Mouse (Mus musculus): ENCODE results near the gene Olfr370. TPM values are rescaled to one million over a fixed set of nuclear protein-coding genes. Genes with fewer than 3 reads are reported as not detected.

Olfr370 gene
- polyA plus RNA-seq, 1 experiment from 2014 or later = not detected

GRCm38 (mm10) chr8:83579676-83580075 is 44.1 kb downstream of the Olfr370 start:
- H3K9ac ChIP-seq (ENCODE audit: low read depth, low read length) = no peak overlapping the region
- H3K27ac ChIP-seq (ENCODE audit: low read depth, low read length) = no peak overlapping the region
- no peaks in the 10 kb centered on the region for H3K9me3 ChIP-seq (ENCODE audit: control insufficient read depth, low read length)
- H3K36me3 ChIP-seq (ENCODE audit: control insufficient read depth, insufficient read depth, low read length) = peaks cover 9% of the 10 kb centered on the region
- H3K27me3 ChIP-seq (ENCODE audit: control insufficient read depth, insufficient read depth, low read length) = no peaks in the 10 kb centered on the region
- ATAC-seq (ENCODE audit: low FRiP score, low TSS enrichment) = no peak
- H3K4me2 ChIP-seq (replicated peaks; ENCODE audit: low read depth, low read length) = no peak overlapping the region
- no peak overlapping the region for H3K4me3 ChIP-seq (ENCODE audit: low read length)
- peaks cover 43% of the 10 kb centered on the region for H3K4me1 ChIP-seq (ENCODE audit: control insufficient read depth, insufficient read depth, low read length)
- WGBS = 90% methylated on average over 8 of the region's 8 CpGs

DNA sequence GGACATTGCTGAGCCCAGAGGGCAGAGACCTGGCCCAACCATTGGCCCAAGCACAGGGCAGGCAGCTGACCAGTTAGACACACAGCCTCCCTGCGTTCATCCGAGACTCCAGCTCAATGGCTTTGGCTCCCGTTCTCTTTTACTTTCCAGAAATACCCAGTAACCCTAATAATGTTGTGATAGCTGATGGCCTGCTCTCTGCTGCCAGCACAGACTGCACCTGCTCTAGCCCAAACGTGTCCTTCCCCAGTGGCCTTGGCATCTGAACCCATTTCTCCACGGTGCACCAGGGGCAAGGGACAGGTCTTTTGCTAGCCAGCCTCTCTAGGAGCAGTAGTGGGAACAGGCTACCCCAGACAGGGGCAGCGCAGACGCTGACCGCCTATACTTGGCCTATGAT is 45.2 kb downstream of the Olfr370 start:
- Histone ChIP-seq H3K9me3 (ENCODE audit: control insufficient read depth, low read length) (no peaks in the 10 kb centered on the region), H3K4me1 (ENCODE audit: control insufficient read depth, insufficient read depth, low read length) (peaks cover 32% of the 10 kb centered on the region)

GRCm38 (mm10) chr8:83582226-83582625 is 46.6 kb downstream of the Olfr370 start:
- Histone ChIP-seq H3K4me2 (replicated peaks; ENCODE audit: low read depth, low read length) (no peak overlapping the region), H3K27ac (ENCODE audit: low read depth, low read length) (no peak overlapping the region), H3K9me3 (ENCODE audit: control insufficient read depth, low read length) (no peaks in the 10 kb centered on the region), H3K4me3 (ENCODE audit: low read length) (no peak overlapping the region), H3K36me3 (ENCODE audit: control insufficient read depth, insufficient read depth, low read length) (peaks cover 13% of the 10 kb centered on the region; the same call in 1 of the 2 replicates), H3K4me1 (ENCODE audit: control insufficient read depth, insufficient read depth, low read length) (peaks cover 18% of the 10 kb centered on the region), H3K27me3 (ENCODE audit: control insufficient read depth, insufficient read depth, low read length) (no peaks in the 10 kb centered on the region), H3K9ac (ENCODE audit: low read depth, low read length) (no peak overlapping the region)
- ATAC-seq (ENCODE audit: low FRiP score, low TSS enrichment) = no peak
- 93% methylated on average over 8 of the region's 8 CpGs for WGBS

More for the DNA sequence above, 45.2 kb downstream of the Olfr370 start:
- Histone ChIP-seq H3K4me2 (replicated peaks; ENCODE audit: low read depth, low read length) (no peak overlapping the region), H3K27ac (ENCODE audit: low read depth, low read length) (no peak overlapping the region), H3K9ac (ENCODE audit: low read depth, low read length) (no peak overlapping the region), H3K4me3 (ENCODE audit: low read length) (no peak overlapping the region), H3K36me3 (ENCODE audit: control insufficient read depth, insufficient read depth, low read length) (peaks cover 13% of the 10 kb centered on the region; the same call in 1 of the 2 replicates), H3K27me3 (ENCODE audit: control insufficient read depth, insufficient read depth, low read length) (no peaks in the 10 kb centered on the region)
- ATAC-seq (ENCODE audit: low FRiP score, low TSS enrichment) = no peak
- 70% methylated on average over 8 of the region's 8 CpGs for WGBS

- H3K27ac ChIP-seq (ENCODE audit: low read depth, low read length) = no peak overlapping the region
- peaks cover 20% of the 10 kb centered on the region for H3K4me1 ChIP-seq (ENCODE audit: control insufficient read depth, insufficient read depth, low read length)
- H3K36me3 ChIP-seq (ENCODE audit: control insufficient read depth, insufficient read depth, low read length) = peaks cover 14% of the 10 kb centered on the region; the same call in 1 of the 2 replicates
- H3K4me2 ChIP-seq (replicated peaks; ENCODE audit: low read depth, low read length) = no peak overlapping the region
- H3K9ac ChIP-seq (ENCODE audit: low read depth, low read length) = no peak overlapping the region
- no peaks in the 10 kb centered on the region for H3K9me3 ChIP-seq (ENCODE audit: control insufficient read depth, low read length)
- no peaks in the 10 kb centered on the region for H3K27me3 ChIP-seq (ENCODE audit: control insufficient read depth, insufficient read depth, low read length)
- WGBS = 92% methylated on average over 15 of the region's 15 CpGs
- no peak for ATAC-seq (ENCODE audit: low FRiP score, low TSS enrichment)
- H3K4me3 ChIP-seq (ENCODE audit: low read length) = no peak overlapping the region
Measured at GRCm38 (mm10) chr8:83583236-83583635, 47.7 kb downstream of the Olfr370 start.

DNA sequence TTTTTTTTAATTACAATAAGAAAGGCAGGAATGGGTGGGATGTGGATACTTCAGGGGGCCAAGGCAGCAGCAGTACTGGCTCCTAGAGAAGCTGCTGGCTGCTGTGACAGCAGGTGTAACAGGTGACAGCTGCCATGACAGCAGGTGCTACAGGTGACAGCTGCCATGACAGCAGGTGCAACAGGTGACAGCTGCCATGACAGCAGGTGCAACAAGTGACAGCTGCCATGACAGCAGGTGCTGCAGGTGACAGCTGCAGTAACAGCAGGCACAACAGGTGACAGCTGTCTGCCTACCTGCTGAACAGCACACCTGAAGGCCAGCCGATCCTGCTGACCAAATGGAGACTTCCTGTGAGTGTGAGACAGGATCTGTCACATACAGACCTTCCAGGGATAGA is 49.2 kb downstream of the Olfr370 start:
- peaks cover 12% of the 10 kb centered on the region for H3K4me1 ChIP-seq (ENCODE audit: control insufficient read depth, insufficient read depth, low read length)
- ATAC-seq (ENCODE audit: low FRiP score, low TSS enrichment) = no peak
- H3K4me3 ChIP-seq (ENCODE audit: low read length) = no peak overlapping the region
- H3K27ac ChIP-seq (ENCODE audit: low read depth, low read length) = no peak overlapping the region
- WGBS = 88% methylated on average over 1 of the region's 1 CpGs
- peaks cover 21% of the 10 kb centered on the region; the same call in 1 of the 2 replicates for H3K36me3 ChIP-seq (ENCODE audit: control insufficient read depth, insufficient read depth, low read length)
- H3K4me2 ChIP-seq (replicated peaks; ENCODE audit: low read depth, low read length) = no peak overlapping the region
- no peaks in the 10 kb centered on the region for H3K27me3 ChIP-seq (ENCODE audit: control insufficient read depth, insufficient read depth, low read length)
- no peaks in the 10 kb centered on the region for H3K9me3 ChIP-seq (ENCODE audit: control insufficient read depth, low read length)
- no peak overlapping the region for H3K9ac ChIP-seq (ENCODE audit: low read depth, low read length)

DNA sequence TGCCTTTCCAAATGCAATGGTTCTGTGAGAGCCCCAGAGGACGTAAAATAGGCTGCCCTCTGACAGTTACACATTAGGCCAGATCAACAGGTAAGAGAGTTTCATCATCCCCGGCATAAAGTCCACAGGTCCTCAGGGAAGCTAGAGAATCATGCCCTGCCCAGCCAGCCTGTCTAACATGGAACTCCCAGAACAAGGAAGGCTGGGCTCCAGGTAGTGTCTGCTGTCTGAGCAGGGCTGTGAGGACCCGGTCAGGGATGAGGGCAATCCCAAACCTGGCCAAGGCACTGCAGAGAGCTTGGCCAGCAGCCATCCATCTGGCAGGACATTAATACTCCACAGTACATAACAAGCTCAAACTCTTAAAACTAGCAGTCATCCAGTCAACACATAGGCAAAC is 49.8 kb downstream of the Olfr370 start:
- Histone ChIP-seq H3K4me2 (replicated peaks; ENCODE audit: low read depth, low read length) (no peak overlapping the region), H3K9me3 (ENCODE audit: control insufficient read depth, low read length) (no peaks in the 10 kb centered on the region), H3K27ac (ENCODE audit: low read depth, low read length) (no peak overlapping the region), H3K36me3 (ENCODE audit: control insufficient read depth, insufficient read depth, low read length) (peaks cover 25% of the 10 kb centered on the region; the same call in 1 of the 2 replicates), H3K27me3 (ENCODE audit: control insufficient read depth, insufficient read depth, low read length) (no peaks in the 10 kb centered on the region), H3K4me3 (ENCODE audit: low read length) (no peak overlapping the region), H3K9ac (ENCODE audit: low read depth, low read length) (no peak overlapping the region), H3K4me1 (ENCODE audit: control insufficient read depth, insufficient read depth, low read length) (peaks cover 12% of the 10 kb centered on the region)
- 74% methylated on average over 3 of the region's 3 CpGs for WGBS
- no peak for ATAC-seq (ENCODE audit: low FRiP score, low TSS enrichment)

DNA sequence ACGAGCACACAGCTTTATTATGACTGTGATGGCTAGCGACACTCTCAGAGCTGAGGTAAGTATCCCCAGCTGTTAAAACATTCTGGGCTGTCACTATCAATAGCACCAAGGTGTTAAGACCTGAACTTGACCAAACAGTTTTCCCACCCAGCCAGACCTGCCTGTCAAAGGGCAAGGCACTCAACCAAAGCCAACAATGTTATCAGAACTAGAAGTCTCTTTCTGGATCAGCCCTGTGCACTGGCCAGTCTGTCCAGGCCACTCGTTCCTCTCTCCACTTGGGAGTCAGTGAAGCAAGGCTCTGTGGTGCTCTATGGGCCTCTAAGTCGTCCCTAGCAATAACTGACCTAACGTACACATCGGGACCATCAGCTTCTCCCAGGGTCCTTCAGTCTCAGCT is 52.1 kb downstream of the Olfr370 start:
- 59% methylated on average over 6 of the region's 6 CpGs for WGBS
- no peak overlapping the region for H3K4me3 ChIP-seq (ENCODE audit: low read length)
- H3K4me2 ChIP-seq (replicated peaks; ENCODE audit: low read depth, low read length) = no peak overlapping the region
- no peaks in the 10 kb centered on the region for H3K27me3 ChIP-seq (ENCODE audit: control insufficient read depth, insufficient read depth, low read length)
- no peaks in the 10 kb centered on the region for H3K9me3 ChIP-seq (ENCODE audit: control insufficient read depth, low read length)
- ATAC-seq (ENCODE audit: low FRiP score, low TSS enrichment) = no peak
- H3K4me1 ChIP-seq (ENCODE audit: control insufficient read depth, insufficient read depth, low read length) = peaks cover 17% of the 10 kb centered on the region
- no peak overlapping the region for H3K27ac ChIP-seq (ENCODE audit: low read depth, low read length)
- peaks cover 32% of the 10 kb centered on the region; the same call in 1 of the 2 replicates for H3K36me3 ChIP-seq (ENCODE audit: control insufficient read depth, insufficient read depth, low read length)
- no peak overlapping the region for H3K9ac ChIP-seq (ENCODE audit: low read depth, low read length)

- H3K4me1 ChIP-seq (ENCODE audit: control insufficient read depth, insufficient read depth, low read length) = peaks cover 24% of the 10 kb centered on the region
- H3K4me3 ChIP-seq (ENCODE audit: low read length) = no peak overlapping the region
- no peak overlapping the region for H3K9ac ChIP-seq (ENCODE audit: low read depth, low read length)
- H3K4me2 ChIP-seq (replicated peaks; ENCODE audit: low read depth, low read length) = no peak overlapping the region
- peaks cover 27% of the 10 kb centered on the region; the same call in 1 of the 2 replicates for H3K36me3 ChIP-seq (ENCODE audit: control insufficient read depth, insufficient read depth, low read length)
- no peaks in the 10 kb centered on the region for H3K9me3 ChIP-seq (ENCODE audit: control insufficient read depth, low read length)
- ATAC-seq (ENCODE audit: low FRiP score, low TSS enrichment) = no peak
- H3K27ac ChIP-seq (ENCODE audit: low read depth, low read length) = no peak overlapping the region
- no peaks in the 10 kb centered on the region for H3K27me3 ChIP-seq (ENCODE audit: control insufficient read depth, insufficient read depth, low read length)
- WGBS = 90% methylated on average over 5 of the region's 5 CpGs
Measured at GRCm38 (mm10) chr8:83588886-83589285, 53.3 kb downstream of the Olfr370 start.

GRCm38 (mm10) chr8:83590488-83591023 is 55.0 kb downstream of the Olfr370 start:
- Histone ChIP-seq H3K9ac (ENCODE audit: low read depth, low read length) (no peak overlapping the region), H3K4me1 (ENCODE audit: control insufficient read depth, insufficient read depth, low read length) (peaks cover 26% of the 10 kb centered on the region), H3K27me3 (ENCODE audit: control insufficient read depth, insufficient read depth, low read length) (no peaks in the 10 kb centered on the region), H3K4me3 (ENCODE audit: low read length) (no peak overlapping the region), H3K36me3 (ENCODE audit: control insufficient read depth, insufficient read depth, low read length) (peaks cover 19% of the 10 kb centered on the region; the same call in 1 of the 2 replicates), H3K4me2 (replicated peaks; ENCODE audit: low read depth, low read length) (no peak overlapping the region), H3K9me3 (ENCODE audit: control insufficient read depth, low read length) (no peaks in the 10 kb centered on the region), H3K27ac (ENCODE audit: low read depth, low read length) (no peak overlapping the region)
- WGBS = 80% methylated on average over 7 of the region's 7 CpGs
- ATAC-seq (ENCODE audit: low FRiP score, low TSS enrichment) = no peak
